Mouse (Mus musculus): ENCODE data around the gene Wdr75.

DNA sequence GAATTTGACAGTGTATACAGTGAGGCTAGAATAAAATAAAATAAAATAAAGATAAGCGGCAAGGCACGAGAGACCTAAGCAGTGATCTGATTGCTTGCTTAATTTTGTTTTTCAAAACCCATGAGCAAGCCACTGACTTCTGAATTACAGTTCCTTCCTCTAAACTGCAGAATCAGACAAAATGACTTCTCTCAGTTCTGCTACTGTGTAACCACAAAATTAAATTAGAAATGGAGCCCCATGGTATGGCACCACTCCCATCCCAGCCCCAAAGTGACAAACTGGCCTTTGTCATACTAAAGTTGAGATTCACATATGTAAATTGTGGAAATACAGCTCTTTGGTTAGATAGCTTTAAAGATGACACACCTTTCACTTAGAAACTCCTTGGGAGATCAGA is 31.8 kb downstream of the Wdr75 start:
- TF ChIP-seq CTCF (IDR thresholded peaks at IDR 0.05; ENCODE audit: insufficient read depth, low read length) (no peak), POLR2A (IDR thresholded peaks at IDR 0.05; ENCODE audit: borderline replicate concordance, extremely low read depth, low read depth, low read length) (no peak)

All from lung, adult 2 months (tissue).